Mouse (Mus musculus) central nervous system, embryonic 14 days (tissue): ENCODE measurements around the gene Tmprss11d. TPM values are rescaled to one million over a fixed set of nuclear protein-coding genes. Genes with fewer than 3 reads are reported as not detected.

Experiments used
- polyA plus RNA-seq: library from polyadenylated mRNA; depleted of rRNA; stranded (reverse); fragments of >200 nt; gene quantifications from 2 replicates; pipeline ENCODE4 v1.2.3, GENCODE M21; 2012; rRNA removed

Tmprss11d gene
- polyA plus RNA-seq = not detected in 2 replicates

GRCm38 (mm10) chr5:86373320-86373719, at the start of gene Tmprss11d:
Gene Tmprss11d, minus strand, starts transcription at chr5:86373420.

GRCm38 (mm10) chr5:86289208-86289607, 84.0 kb downstream of the Tmprss11d start, which contains the start of gene Tmprss11c:
Gene Tmprss11c, minus strand, starts transcription at chr5:86289308.

Other genes with a start within 250 kb of the Tmprss11d start
- 9.5 and 11.2 TPM in 2 replicates for gene Uba6, start 200.6 kb downstream of the Tmprss11d start, polyA plus RNA-seq
- not detected in 2 replicates for gene Gnrhr, start 175.5 kb downstream of the Tmprss11d start, polyA plus RNA-seq
- gene Tmprss11c, start 84.1 kb downstream of the Tmprss11d start, polyA plus RNA-seq = not detected in 2 replicates
- gene Tmprss11a, start 95.6 kb upstream of the Tmprss11d start, polyA plus RNA-seq = 0.02 and 0.08 TPM in 2 replicates
- not detected in 2 replicates for gene Tmprss11g, start 145.2 kb upstream of the Tmprss11d start, polyA plus RNA-seq